Mouse (Mus musculus) forebrain, embryonic 16.5 days (tissue): ENCODE measurements at regions not wholly inside any gene's neighbourhood (a gene's known extent, or its start where the extent isn't known, plus 50 kb on each side); places are given as distances from the start of the nearest gene placed in this dataset. TPM values are rescaled to one million over a fixed set of nuclear protein-coding genes. Genes with fewer than 3 reads are reported as not detected.

Experiments
- ATAC-seq: fragments of 200-750 bp; cut with Nextera tagmentation; 2 replicates; pipeline ENCODE4 v1.8.0; 2017; ENCODE audit warnings: mild to moderate bottlenecking, moderate library complexity
- H3K27ac ChIP-seq: fragments of 300-500 bp; sonication (generic); 2 replicates; pipeline ENCODE4 v1.5.1; 2014; ENCODE audit warnings: low read length, control low read depth
- H3K27me3 ChIP-seq: fragments of 300-500 bp; sonication (generic); replicated peaks from 2 replicates; pipeline ENCODE4 v1.6.1; 2014; ENCODE audit warnings: low read length; ENCODE audit not compliant: control insufficient read depth, insufficient read depth
- H3K36me3 ChIP-seq: fragments of 300-500 bp; sonication (generic); 2 replicates; pipeline ENCODE4 v1.6.1; 2014; ENCODE audit not compliant: control insufficient read depth, insufficient read depth
- H3K4me1 ChIP-seq: fragments of 300-500 bp; sonication (generic); replicated peaks from 2 replicates; pipeline ENCODE4 v1.6.1; 2014; ENCODE audit warnings: low read length; ENCODE audit not compliant: control insufficient read depth, insufficient read depth
- H3K4me2 ChIP-seq: fragments of 300-500 bp; sonication (generic); 2 replicates; pipeline ENCODE4 v1.6.1; 2014; ENCODE audit warnings: mild to moderate bottlenecking, low read length, control low read depth
- H3K4me3 ChIP-seq: fragments of 300-500 bp; sonication (generic); replicated peaks from 2 replicates; pipeline ENCODE4 v1.5.1; 2014; ENCODE audit warnings: mild to moderate bottlenecking, low read length, control low read depth
- H3K9ac ChIP-seq: fragments of 300-500 bp; sonication (generic); replicated peaks from 2 replicates; pipeline ENCODE4 v1.6.1; 2014; ENCODE audit warnings: low read depth, low read length, control low read depth
- H3K9me3 ChIP-seq: fragments of 300-500 bp; sonication (generic); 2 replicates; pipeline ENCODE4 v1.6.1; 2016; ENCODE audit warnings: low read length; ENCODE audit not compliant: control insufficient read depth
- WGBS: fragments of 180-500 bp; shearing (Covaris S2); extraction: QIAGEN DNeasy Blood & Tissue Kit; methylation state at CpG from one replicate; pipeline ENCODE4 v1.1.7; 2014; 5-methylcytosine and 5-hydroxymethylcytosine counted together
- microRNA-seq: library from miRNA; unstranded; fragments of <30 nt; microRNA quantifications from one replicate; pipeline ENCODE4, GENCODE M21; 2017

DNA sequence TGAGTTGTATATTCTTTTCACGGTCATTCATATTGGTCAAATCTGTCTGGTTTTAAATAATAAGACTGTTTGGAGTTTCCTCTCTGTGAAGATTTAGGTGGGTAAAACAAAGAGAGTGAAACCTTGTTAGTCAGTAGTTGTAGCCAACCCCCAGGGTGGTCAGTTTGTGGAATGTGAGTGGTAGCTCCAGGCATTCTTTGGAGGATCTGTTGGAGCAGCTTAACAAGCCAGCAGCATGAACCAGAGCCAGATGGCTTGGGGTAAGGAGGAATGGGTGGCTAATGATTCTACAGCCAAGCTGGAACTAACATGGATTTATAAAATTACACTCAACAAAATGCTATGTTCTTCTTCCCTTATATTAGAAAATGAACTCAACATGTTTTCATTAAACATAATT, 489.7 kb upstream of the Pabpc4l start:
- 94% methylated on average over 1 of the region's 1 CpGs for WGBS
- Histone ChIP-seq H3K27me3 (no peaks in the 10 kb centered on the region), H3K9me3 (no peaks in the 10 kb centered on the region), H3K27ac (no peak overlapping the region), H3K4me3 (no peak overlapping the region), H3K4me2 (no peak overlapping the region), H3K9ac (no peak overlapping the region), H3K36me3 (no peaks in the 10 kb centered on the region), H3K4me1 (no peaks in the 10 kb centered on the region)
- ATAC-seq: no peak

DNA sequence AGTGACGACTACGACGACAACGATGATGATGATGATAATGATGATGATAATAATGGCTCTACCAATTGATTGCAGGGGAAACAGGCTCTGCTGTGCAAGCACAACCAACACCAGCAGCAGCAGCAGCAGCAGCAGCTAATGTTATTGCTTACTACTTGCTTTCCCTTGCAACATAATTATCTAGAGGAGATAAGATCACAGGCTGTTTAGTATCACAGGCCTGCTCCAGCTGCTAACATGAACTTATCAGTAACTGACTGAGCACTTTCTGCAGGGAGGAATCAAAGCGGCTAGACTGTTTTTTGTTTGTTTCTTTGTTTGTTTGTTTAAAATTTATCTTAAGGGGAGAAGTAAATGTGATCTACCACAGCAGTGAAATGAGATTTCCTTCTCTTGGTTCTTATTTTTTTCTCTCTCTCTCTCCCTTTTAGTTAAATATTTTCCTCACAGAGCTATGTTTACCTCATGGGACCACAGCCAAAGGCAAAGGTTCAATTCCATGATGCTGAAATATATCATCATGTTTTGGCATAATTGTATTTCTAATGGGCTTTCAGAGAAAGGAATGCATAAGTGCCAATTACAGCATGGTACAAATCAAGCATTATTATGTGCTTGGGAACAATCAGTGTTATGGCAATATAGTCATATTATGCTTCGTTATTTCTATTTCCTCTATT, 443.2 kb upstream of the Pabpc4l start:
- Histone ChIP-seq H3K4me2 (no peak overlapping the region), H3K4me1 (no peaks in the 10 kb centered on the region), H3K36me3 (no peaks in the 10 kb centered on the region), H3K9ac (no peak overlapping the region), H3K4me3 (no peak overlapping the region), H3K9me3 (no peaks in the 10 kb centered on the region), H3K27me3 (no peaks in the 10 kb centered on the region), H3K27ac (no peak overlapping the region)
- 75% methylated on average over 6 of the region's 6 CpGs for WGBS
- no peak for ATAC-seq

DNA sequence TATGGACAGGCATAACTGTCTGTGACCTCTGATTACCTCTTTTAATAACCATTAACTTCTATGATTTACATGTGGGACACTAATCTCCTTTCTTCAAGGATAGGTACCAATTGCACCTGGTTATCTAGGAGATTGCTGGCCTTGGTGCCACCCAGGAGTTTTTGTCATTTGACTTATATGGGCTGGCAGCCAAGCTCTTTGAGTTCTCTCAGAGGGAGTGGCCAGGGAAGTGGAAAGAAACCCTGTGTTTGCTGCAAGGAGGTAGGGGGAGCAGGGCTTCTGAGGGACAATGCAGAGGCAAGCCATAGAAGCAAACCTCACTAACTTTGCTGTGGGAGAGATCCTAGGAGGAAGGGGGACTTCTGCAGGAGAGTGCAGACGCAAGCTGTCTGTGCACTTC, 427.8 kb upstream of the Pabpc4l start:
- Histone ChIP-seq H3K27ac (no peak overlapping the region), H3K4me1 (no peaks in the 10 kb centered on the region), H3K27me3 (no peaks in the 10 kb centered on the region), H3K36me3 (no peaks in the 10 kb centered on the region), H3K4me2 (no peak overlapping the region), H3K9ac (no peak overlapping the region), H3K4me3 (no peak overlapping the region), H3K9me3 (peaks cover 1% of the 10 kb centered on the region; the same call in 1 of the 2 replicates)
- no peak for ATAC-seq
- 93% methylated on average over 1 of the region's 1 CpGs for WGBS

- Histone ChIP-seq H3K9me3 (peaks cover 2% of the 10 kb centered on the region; the same call in 1 of the 2 replicates), H3K9ac (no peak overlapping the region), H3K4me2 (no peak overlapping the region), H3K4me1 (no peaks in the 10 kb centered on the region), H3K36me3 (no peaks in the 10 kb centered on the region), H3K27me3 (no peaks in the 10 kb centered on the region), H3K4me3 (no peak overlapping the region), H3K27ac (no peak overlapping the region)
- no peak for ATAC-seq
These were observed 422.9 kb upstream of the Pabpc4l start for GRCm38 (mm10) chr3:46870876-46871275.

DNA sequence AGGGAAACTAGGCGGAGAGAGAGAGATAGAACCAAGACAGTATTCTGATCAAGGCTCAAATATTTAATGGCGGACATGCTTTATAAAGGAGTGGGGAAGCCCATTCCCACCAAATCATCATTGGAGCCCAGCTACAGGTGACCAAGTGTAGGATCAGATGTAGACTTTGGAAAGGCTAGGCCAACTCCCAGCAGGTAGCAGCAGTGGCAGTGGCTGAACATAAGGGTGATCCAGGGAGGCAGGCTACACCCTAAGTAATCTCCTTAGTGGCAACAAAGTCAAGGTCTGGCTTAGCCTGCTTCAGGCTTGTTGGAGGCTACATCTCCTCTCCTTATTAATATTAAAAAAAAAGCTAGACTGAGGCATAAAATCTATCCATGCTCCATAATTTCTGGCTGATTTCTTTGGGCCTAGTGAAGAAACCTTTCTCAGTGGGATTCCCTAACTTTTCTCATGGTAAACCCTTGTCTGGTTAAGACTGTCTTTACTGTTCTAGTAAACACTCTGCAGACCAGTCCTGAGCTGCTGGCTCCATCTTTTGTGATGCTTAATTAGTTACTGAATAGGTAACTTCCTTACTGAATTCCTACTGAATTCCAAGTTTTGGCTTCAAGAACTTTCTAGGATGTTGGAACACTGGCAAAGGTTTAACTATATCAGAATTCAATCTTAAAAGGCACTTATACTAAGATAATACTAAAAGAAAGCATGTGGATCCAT, 421.7 kb upstream of the Pabpc4l start:
- H3K9ac ChIP-seq: no peak overlapping the region
- no peaks in the 10 kb centered on the region for H3K27me3 ChIP-seq
- no peaks in the 10 kb centered on the region for H3K4me1 ChIP-seq
- ATAC-seq: no peak
- no peak overlapping the region for H3K27ac ChIP-seq
- H3K9me3 ChIP-seq: peaks cover 2% of the 10 kb centered on the region; the same call in 1 of the 2 replicates
- no peaks in the 10 kb centered on the region for H3K36me3 ChIP-seq
- H3K4me2 ChIP-seq: no peak overlapping the region
- WGBS: 96% methylated on average over 2 of the region's 2 CpGs
- H3K4me3 ChIP-seq: no peak overlapping the region

DNA sequence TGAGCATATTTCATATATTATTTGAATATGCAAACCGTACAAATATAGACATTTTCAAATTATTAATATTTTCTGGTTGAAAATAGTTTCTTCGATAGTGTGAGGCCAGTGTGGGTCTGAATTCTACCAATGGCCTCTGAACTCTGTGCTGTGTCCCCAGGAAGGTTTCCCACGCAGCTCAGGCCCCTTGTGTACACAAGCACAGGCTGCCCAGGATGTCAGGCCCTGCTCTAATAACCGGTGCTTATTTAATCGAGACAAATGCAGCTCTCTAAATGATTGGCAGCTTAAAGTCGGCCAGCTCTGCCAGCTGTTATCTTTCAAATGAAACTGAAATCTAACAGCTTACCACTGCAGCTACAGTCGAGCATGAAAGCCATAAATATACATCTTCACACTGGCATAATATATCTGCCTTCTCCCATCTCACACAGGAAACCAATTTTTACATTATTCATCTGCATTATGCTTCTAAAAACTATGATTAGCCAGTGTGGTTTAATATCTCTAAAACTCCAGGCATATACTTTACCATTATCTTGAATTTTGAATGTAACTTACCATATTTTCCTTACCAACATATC, 400.5 kb upstream of the Pabpc4l start:
- Histone ChIP-seq H3K9me3 (no peaks in the 10 kb centered on the region), H3K27me3 (no peaks in the 10 kb centered on the region), H3K9ac (no peak overlapping the region), H3K4me1 (0 out of 2 replicates have a peak, but pooled peaks cover 2% of the 10 kb centered on the region), H3K4me2 (no peak overlapping the region), H3K27ac (no peak overlapping the region), H3K4me3 (no peak overlapping the region), H3K36me3 (no peaks in the 10 kb centered on the region)
- ATAC-seq: peak; percentile 45; the same call in 1 of the 2 replicates
- WGBS: 48% methylated on average over 7 of the region's 7 CpGs

GRCm38 (mm10) chr3:46828676-46829075, 380.7 kb upstream of the Pabpc4l start:
- Histone ChIP-seq H3K4me1 (no peaks in the 10 kb centered on the region), H3K4me3 (no peak overlapping the region), H3K36me3 (no peaks in the 10 kb centered on the region), H3K27ac (no peak overlapping the region), H3K9ac (no peak overlapping the region), H3K27me3 (no peaks in the 10 kb centered on the region), H3K9me3 (no peaks in the 10 kb centered on the region), H3K4me2 (no peak overlapping the region)
- 88% methylated on average over 3 of the region's 3 CpGs for WGBS
- no peak for ATAC-seq

Small RNAs in the stretch of these regions (microRNA-seq; reads per million reads assigned to microRNA genes)
- not detected for gene Mir6379
